20 mouse cellular contexts compared by ENCODE assay signal in the genomic region with DNA sequence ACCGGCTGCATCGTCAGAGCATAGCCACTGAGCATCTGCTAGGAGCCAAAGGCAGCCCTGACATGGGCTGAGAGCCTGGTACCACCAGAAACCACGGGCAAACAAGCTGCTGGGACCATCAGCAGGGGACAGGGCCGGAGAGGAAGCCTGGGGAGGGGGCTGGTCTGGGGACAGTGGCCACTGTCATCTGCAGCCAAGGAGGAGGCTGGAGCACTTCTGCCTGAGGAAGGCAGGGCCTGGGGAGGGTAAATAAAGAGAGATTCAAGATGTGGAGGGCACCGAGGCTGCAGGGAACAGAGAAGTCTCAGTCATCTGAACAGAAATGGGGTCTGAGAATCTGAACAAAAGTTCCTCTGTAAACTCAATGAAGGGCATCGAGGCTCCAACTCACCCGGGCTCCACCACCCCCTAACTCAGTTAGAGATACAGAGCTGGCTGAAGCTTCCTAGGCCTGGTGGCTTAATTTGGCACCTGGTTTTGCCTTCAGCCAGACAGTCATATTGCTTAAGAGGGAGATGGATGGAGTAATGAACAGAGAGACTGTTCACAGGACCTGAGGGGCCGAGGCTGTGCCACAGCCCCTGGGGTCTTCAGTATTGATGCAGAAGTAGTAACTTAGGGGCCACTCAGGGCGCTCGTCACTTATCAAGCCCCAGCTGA. TPM values are rescaled to one million over a fixed set of nuclear protein-coding genes. Genes with fewer than 3 reads are reported as not detected.
DNase-seq lines count a peak whose midpoint lies in the region; ATAC-seq and TF ChIP-seq lines count a peak whose summit lies in the region.
"Had no signal": no experiment of that assay in that cellular context is flagged by ENCODE, and none has a peak within 500 bp of the region (broad histone marks: within the 10 kb centered on the region; RNA-seq: fewer than 3 reads in every experiment).

No protein-coding gene starts in this region.

- no peak overlapping the region for H3K4me2 ChIP-seq in intestine, embryonic 14.5 days (ENCODE audit: low read length)
- H3K4me2 ChIP-seq in intestine, postnatal 0 days (replicated peaks; ENCODE audit: low read depth): no peak overlapping the region
- H3K4me2 ChIP-seq in hindbrain, postnatal 0 days (ENCODE audit: low read depth, low read length): no peak overlapping the region
- H3K4me2 ChIP-seq: embryonic facial prominence, embryonic 15.5 days; heart, embryonic 12.5 days; limb, embryonic 13.5 days; liver, embryonic 13.5 days; lung, embryonic 14.5 days had no signal

- H3K4me1 ChIP-seq in intestine, embryonic 14.5 days (replicated peaks; ENCODE audit: control insufficient read depth, insufficient read depth, low read length): 0 out of 2 replicates have a peak, but pooled peaks cover under 1% of the 10 kb centered on the region
- no peaks in the 10 kb centered on the region for H3K4me1 ChIP-seq in intestine, postnatal 0 days (replicated peaks; ENCODE audit: control insufficient read depth, insufficient read depth, low read length)
- H3K4me1 ChIP-seq in hindbrain, postnatal 0 days (ENCODE audit: insufficient read depth, low read length): peaks cover 3% of the 10 kb centered on the region; the same call in 1 of the 2 replicates
- H3K4me1 ChIP-seq: heart, embryonic 12.5 days; liver, embryonic 13.5 days had no signal

- no peaks in the 10 kb centered on the region for H3K27me3 ChIP-seq in intestine, embryonic 14.5 days (replicated peaks; ENCODE audit: control insufficient read depth, insufficient read depth, low read length)
- no peaks in the 10 kb centered on the region for H3K27me3 ChIP-seq in intestine, postnatal 0 days (replicated peaks; ENCODE audit: control insufficient read depth, insufficient read depth, low read length)
- H3K27me3 ChIP-seq in hindbrain, postnatal 0 days (ENCODE audit: insufficient read depth, low read length): no peaks in the 10 kb centered on the region

- TF ChIP-seq CTCF in intestine, postnatal 0 days (IDR thresholded peaks at IDR 0.05; ENCODE audit: low read depth): no peak
- TF ChIP-seq CTCF in hindbrain, postnatal 0 days (IDR thresholded peaks at IDR 0.05; ENCODE audit: low read depth): no peak

- no peak for ATAC-seq in intestine, embryonic 14.5 days (replicated peaks; ENCODE audit: low FRiP score, low TSS enrichment, low read depth)
- ATAC-seq in intestine, postnatal 0 days: no peak
- ATAC-seq in hindbrain, postnatal 0 days: peak; percentile 51; the same call in 1 of the 2 replicates
- ATAC-seq: inflammation-experienced regulatory T-cells, adult 6 months had no signal

- peak; percentile 50 for DNase-seq in intestine, embryonic 14.5 days (ENCODE audit: low spot score)
- peak; percentile 51 to 60 for DNase-seq in right cerebral cortex, postnatal 10 days (ENCODE audit: low spot score in 2 of 2)
- DNase-seq in right cerebral cortex, adult 18-20 months: no peak
- DNase-seq in hindbrain, postnatal 0 days (ENCODE audit: low spot score): no peak
- DNase-seq in adrenal gland, adult (ENCODE audit: inconsistent age in 2 of 2, low spot score in 1 of 2): no peak
- no peak for DNase-seq in kidney, adult 18-20 months
- DNase-seq: adrenal gland, adult 2 months; B cell, adult 2 months; cerebellum, adult 9-11 months; liver, embryonic 13.5 days; lung, embryonic 14.5 days; lung, postnatal 4 days; thymus, postnatal 4 days had no signal

- no peaks in the 10 kb centered on the region for H3K9me3 ChIP-seq in intestine, embryonic 14.5 days (ENCODE audit: control insufficient read depth, low read length)
- no peaks in the 10 kb centered on the region for H3K9me3 ChIP-seq in intestine, postnatal 0 days (ENCODE audit: control insufficient read depth)
- no peaks in the 10 kb centered on the region for H3K9me3 ChIP-seq in hindbrain, postnatal 0 days (ENCODE audit: low read length)
- H3K9me3 ChIP-seq: embryonic facial prominence, embryonic 15.5 days; heart, embryonic 12.5 days; limb, embryonic 13.5 days; liver, embryonic 13.5 days had no signal

- H3K36me3 ChIP-seq in intestine, embryonic 14.5 days (ENCODE audit: control insufficient read depth, insufficient read depth, low read length): no peaks in the 10 kb centered on the region
- no peaks in the 10 kb centered on the region for H3K36me3 ChIP-seq in intestine, postnatal 0 days (ENCODE audit: control insufficient read depth, insufficient read depth)
- H3K36me3 ChIP-seq in hindbrain, postnatal 0 days (ENCODE audit: insufficient read depth, low read length): no peaks in the 10 kb centered on the region
- H3K36me3 ChIP-seq: embryonic facial prominence, embryonic 15.5 days; heart, embryonic 12.5 days; limb, embryonic 13.5 days; liver, embryonic 13.5 days had no signal

- H3K4me3 ChIP-seq in intestine, embryonic 14.5 days (ENCODE audit: low read depth, low read length): no peak overlapping the region
- no peak overlapping the region for H3K4me3 ChIP-seq in intestine, postnatal 0 days (ENCODE audit: low read depth, low read length)
- H3K4me3 ChIP-seq in hindbrain, postnatal 0 days (ENCODE audit: low read length): no peak overlapping the region
- H3K4me3 ChIP-seq: embryonic facial prominence, embryonic 15.5 days; heart, embryonic 12.5 days; limb, embryonic 13.5 days; liver, embryonic 13.5 days had no signal

- no peak overlapping the region for H3K9ac ChIP-seq in intestine, embryonic 14.5 days (ENCODE audit: low read length)
- no peak overlapping the region for H3K9ac ChIP-seq in intestine, postnatal 0 days (ENCODE audit: low read depth, low read length)
- 0 out of 2 replicates have a peak overlapping the region, but pooled peaks have one; percentile 10 for H3K9ac ChIP-seq in hindbrain, postnatal 0 days (replicated peaks; ENCODE audit: low read length)
- H3K9ac ChIP-seq: embryonic facial prominence, embryonic 15.5 days; heart, embryonic 12.5 days; limb, embryonic 13.5 days; liver, embryonic 13.5 days; lung, embryonic 14.5 days had no signal

- WGBS in intestine, embryonic 14.5 days: 73% methylated on average over 10 of the region's 10 CpGs
- WGBS in intestine, postnatal 0 days: 70% methylated on average over 10 of the region's 10 CpGs
- WGBS in hindbrain, postnatal 0 days: 61% methylated on average over 10 of the region's 10 CpGs

- H3K27ac ChIP-seq in intestine, embryonic 14.5 days (ENCODE audit: low read depth): peak overlapping the region; percentile 18; the same call in 1 of the 2 replicates
- no peak overlapping the region for H3K27ac ChIP-seq in intestine, postnatal 0 days (ENCODE audit: low read depth, low read length)
- no peak overlapping the region; the same call in 1 of the 2 replicates for H3K27ac ChIP-seq in hindbrain, postnatal 0 days
- H3K27ac ChIP-seq: embryonic facial prominence, embryonic 15.5 days; limb, embryonic 13.5 days; liver, embryonic 13.5 days had no signal

RNA-seq across cellular contexts. Expression of a gene that starts 43.3 kb away (rescaled TPM):
- polyA plus RNA-seq in intestine, embryonic 14.5 days (2014; fragmentation: Nextera tagmentation; extraction: Ambion mirVana): 1.8 and 2.6 TPM in 2 replicates
- polyA plus RNA-seq in intestine, postnatal 0 days (2015; fragmentation: Nextera tagmentation; extraction: Ambion mirVana): 0.70 and 0.82 TPM in 2 replicates
- 46.5 and 51.1 TPM in 2 replicates for total RNA-seq in hindbrain, postnatal 0 days (2014; rRNA removed)
- 12.6 and 14.6 TPM in 2 replicates for polyA plus RNA-seq in hindbrain, postnatal 0 days (2015; fragmentation: Nextera tagmentation; extraction: Ambion mirVana)
- total RNA-seq: granulocyte monocyte progenitor cell, adult 5-6 weeks; monocyte, adult 5-6 weeks had no signal
- polyA plus RNA-seq: inflammation-experienced regulatory T-cells, adult 6 months had no signal

Comparison
In these comparisons a context has a peak if more than half of its experiments do, and no peak if none do; other contexts are left out.
1. DNase-seq: peak in intestine, embryonic 14.5 days (single experiment) and right cerebral cortex, postnatal 10 days (2 of 2); none in right cerebral cortex, adult 18-20 months (single experiment), hindbrain, postnatal 0 days (single experiment), adrenal gland, adult (0 of 2) and kidney, adult 18-20 months (single experiment).